Mouse (Mus musculus) megakaryocyte, embryonic 14.5 days (primary cell): ENCODE measurements around the gene Syt11. TPM values are rescaled to one million over a fixed set of nuclear protein-coding genes. Genes with fewer than 3 reads are reported as not detected.
A peak's percentile ranks its signal among the peaks of the same experiment; 100 is the strongest.
"Not testable (repeated sequence)": the region's sequence is repeated elsewhere in the genome, so short reads cannot be mapped to it uniquely, and the experiment has no call there.

ENCODE experiments used
- H3K27me3 ChIP-seq: replicated peaks from 2 replicates; pipeline ENCODE3; 2012; ENCODE audit warnings: inconsistent platforms
- H3K36me3 ChIP-seq: replicated peaks from 2 replicates; pipeline ENCODE3; 2012; ENCODE audit warnings: low read length, inconsistent platforms, mixed read lengths
- H3K4me1 ChIP-seq: 2 replicates; pipeline ENCODE4 v1.6.1; 2012; ENCODE audit warnings: inconsistent platforms
- H3K4me3 ChIP-seq: replicated peaks from 2 replicates; pipeline ENCODE3; 2012; ENCODE audit warnings: moderate library complexity, mild to moderate bottlenecking, inconsistent platforms
- H3K9me3 ChIP-seq: 2 replicates; pipeline ENCODE4 v1.6.1; 2012; ENCODE audit warnings: inconsistent platforms
- FLI1 ChIP-seq: IDR thresholded peaks from 2 replicates; pipeline ENCODE4 v1.6.1; 2012; ENCODE audit warnings: low read length, inconsistent platforms, mixed read lengths
- GATA1 ChIP-seq: IDR thresholded peaks from 3 replicates; pipeline ENCODE4 v1.6.1; 2012; ENCODE audit warnings: mixed read lengths, low read length, inconsistent platforms, borderline replicate concordance
- polyA plus RNA-seq: library from polyadenylated mRNA; stranded (reverse); fragments of >175 nt; gene quantifications from 2 replicates; pipeline ENCODE4 v1.2.3, GENCODE M21; 2012; ENCODE audit warnings: low replicate concordance; ENCODE audit not compliant: insufficient read depth

Syt11 gene
- 10.9 and 16.6 TPM in 2 replicates for polyA plus RNA-seq

DNA sequence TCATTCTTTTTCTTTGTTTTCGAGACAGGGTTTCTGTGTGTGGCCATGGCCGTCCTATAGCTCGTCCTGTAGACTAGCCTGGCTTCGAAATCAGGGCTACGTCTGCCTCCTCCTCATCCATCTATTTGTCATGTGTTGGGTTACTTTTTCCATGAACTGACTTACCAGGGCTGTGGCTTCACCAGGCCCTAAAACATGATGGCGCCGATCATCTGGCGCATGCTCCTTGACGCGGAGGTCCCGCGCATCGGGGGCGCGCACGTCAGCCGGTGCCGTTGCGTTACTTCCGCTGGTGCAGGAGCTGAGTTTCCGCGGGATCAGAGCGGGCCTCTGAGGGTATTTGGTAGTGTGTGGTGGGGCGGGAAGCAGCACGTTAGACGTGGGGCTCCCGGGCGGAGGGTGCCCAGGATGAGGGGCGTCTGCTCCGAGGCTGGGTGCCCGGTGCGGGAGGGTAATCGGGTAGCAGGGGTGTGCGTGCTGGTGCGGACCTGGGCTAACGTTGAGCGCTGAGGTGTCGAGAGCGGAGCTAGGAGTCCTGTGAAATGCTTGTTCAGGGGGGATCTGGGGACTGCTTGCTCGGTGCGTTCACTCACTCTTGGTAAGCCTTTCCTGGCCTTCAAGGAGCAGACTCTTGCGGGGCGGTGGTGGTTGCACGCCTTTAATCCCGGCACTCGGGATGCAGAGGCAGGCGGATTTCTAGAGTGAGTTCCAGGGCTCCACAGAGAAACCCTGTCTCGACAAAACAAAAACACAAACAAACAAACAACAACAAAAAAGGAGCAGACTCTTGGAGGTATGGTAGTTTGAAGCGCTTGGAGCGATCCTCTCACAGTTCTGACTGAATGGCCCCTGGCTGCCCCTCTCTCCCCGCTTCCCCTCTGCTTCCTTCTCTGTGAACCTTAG, at the start of gene Syt11:
Gene Syt11, minus strand, starts transcription at position 226 of the 903 bp plus-strand sequence.
- not testable (repeated sequence) for H3K36me3 ChIP-seq, H3K27me3 ChIP-seq, H3K9me3 ChIP-seq, H3K4me1 ChIP-seq
- H3K4me3 ChIP-seq: peak within 1 kb of the TSS; percentile 90

DNA sequence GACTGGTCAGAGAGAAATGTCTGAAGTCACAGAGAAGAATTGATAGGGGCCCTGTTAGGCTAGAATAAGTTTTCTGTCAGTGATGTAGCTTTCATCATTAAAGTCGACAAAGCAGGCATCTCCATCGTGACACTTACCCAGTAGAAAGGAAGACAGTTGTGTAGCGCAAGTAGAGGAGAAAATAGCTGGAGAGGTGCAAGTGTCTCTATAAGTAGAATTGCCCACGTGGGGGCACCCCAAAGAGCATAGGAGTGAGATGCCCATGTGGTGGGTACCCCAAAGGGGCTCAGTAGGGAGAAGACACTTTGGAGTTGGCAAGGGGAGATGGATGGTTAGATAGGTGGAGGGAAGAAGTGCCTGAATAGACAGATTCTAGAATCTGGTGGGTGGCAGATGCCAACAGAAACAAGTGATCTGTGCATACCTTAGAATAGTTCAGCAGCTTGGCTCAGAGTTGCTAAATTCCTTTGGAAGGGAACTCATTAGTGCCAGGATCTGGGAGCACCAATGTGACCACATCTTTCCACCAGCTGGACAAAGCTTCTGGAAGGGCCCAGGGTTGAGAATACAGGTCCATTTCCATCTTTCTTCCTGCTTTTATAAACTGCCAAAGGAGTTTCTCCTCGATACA, 29.1 kb upstream of the Syt11 start:
- Histone ChIP-seq H3K36me3 (peaks cover 20% of the 10 kb centered on the region), H3K4me1 (peaks cover 8% of the 10 kb centered on the region; the same call in 1 of the 2 replicates), H3K4me3 (no peak overlapping the region), H3K9me3 (no peaks in the 10 kb centered on the region), H3K27me3 (no peaks in the 10 kb centered on the region)
- TF ChIP-seq GATA1: no peak
- no peak for TF ChIP-seq FLI1

DNA sequence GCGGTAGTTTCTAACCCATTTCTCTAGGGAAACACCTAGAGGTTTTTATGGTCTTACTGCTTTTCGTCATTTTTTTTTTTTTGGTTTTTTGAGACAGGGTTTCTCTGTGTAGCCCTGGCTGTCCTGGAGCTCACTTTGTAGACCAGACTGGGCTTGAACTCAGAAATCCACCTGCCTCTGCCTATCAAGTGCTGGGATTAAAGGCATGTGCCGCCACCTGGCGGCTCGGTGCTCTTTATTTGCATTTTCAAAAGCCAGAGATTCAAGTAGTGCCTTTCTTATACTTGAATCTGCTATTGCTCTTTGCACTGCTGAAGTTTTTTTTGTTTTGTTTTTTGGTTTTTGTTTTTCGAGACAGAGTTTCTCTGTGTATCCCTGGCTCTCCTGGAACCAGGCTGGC, 22.5 kb upstream of the Syt11 start:
- not testable (repeated sequence) for H3K36me3 ChIP-seq, H3K4me1 ChIP-seq, H3K9me3 ChIP-seq, H3K27me3 ChIP-seq, H3K4me3 ChIP-seq

- H3K36me3 ChIP-seq, H3K27me3 ChIP-seq, H3K4me3 ChIP-seq, H3K9me3 ChIP-seq: not testable (repeated sequence)
- peaks cover 13% of the 10 kb centered on the region for H3K4me1 ChIP-seq
These were observed 13.1 kb upstream of the Syt11 start for GRCm38 (mm10) chr3:88788033-88788432.

DNA sequence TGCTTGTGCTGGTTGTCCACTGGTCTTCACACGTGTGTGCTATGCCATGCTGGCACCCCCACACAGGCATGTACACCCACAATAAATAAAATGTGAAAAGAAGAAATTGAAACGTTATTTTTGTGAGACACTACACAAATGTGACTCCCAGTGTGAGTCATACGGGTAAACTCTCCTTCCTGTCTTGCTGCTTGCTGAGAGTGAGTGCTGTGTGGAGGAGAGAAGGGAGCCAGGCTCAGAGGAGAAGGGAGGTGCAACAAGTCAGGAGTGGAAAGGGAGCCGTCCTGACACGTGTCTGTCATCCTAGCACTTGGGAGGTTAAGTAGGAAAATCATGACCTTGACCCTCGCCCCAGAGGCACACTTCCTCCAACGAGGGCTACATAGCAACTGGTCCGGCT, 11.8 kb upstream of the Syt11 start:
- H3K4me1 ChIP-seq: peaks cover 13% of the 10 kb centered on the region
- H3K36me3 ChIP-seq, H3K4me3 ChIP-seq, H3K27me3 ChIP-seq, H3K9me3 ChIP-seq: not testable (repeated sequence)

DNA sequence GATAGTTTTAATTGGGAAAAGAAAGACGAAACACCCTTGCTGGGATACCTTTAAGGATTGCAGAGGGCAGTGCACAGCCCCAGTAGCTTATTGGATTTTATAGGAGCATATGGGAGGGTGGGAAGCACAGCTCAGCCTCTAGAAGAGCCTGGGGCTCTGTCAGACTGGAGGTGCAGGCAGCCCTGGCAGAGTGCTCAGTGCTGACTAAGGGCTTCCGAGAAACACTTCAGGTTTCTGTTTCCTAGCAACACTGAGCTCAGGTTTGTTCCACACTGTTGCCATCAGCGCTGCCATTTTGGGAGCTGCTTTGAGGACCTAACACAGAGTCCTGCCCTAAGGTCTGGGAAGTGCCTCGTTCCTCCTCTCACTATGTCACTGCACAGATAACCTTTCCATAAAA, 11.4 kb upstream of the Syt11 start:
- H3K4me1 ChIP-seq: peaks cover 13% of the 10 kb centered on the region
- not testable (repeated sequence) for H3K9me3 ChIP-seq, H3K27me3 ChIP-seq, H3K4me3 ChIP-seq, H3K36me3 ChIP-seq

DNA sequence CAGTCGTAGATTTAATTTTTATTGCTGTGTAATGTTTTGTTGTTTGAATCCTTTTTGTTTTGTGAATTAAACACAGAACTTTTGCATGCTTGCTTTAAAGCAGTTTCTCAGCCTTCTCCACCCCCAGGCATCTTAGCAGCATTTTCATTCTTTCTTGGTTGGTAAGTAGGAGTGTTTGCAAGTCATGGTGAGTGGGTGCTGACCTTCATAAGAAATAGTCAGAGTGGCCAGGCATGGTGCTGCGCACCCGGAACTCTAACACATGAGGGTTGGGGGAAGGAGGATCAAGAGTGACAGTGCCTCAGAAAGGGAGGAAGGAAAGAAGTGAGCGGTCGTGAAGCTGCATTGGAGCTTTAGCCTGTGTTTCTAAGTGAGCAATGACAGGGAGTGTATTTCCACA, 9.9 kb upstream of the Syt11 start:
- H3K36me3 ChIP-seq: peaks cover 9% of the 10 kb centered on the region
- peaks cover 13% of the 10 kb centered on the region for H3K4me1 ChIP-seq
- H3K9me3 ChIP-seq: no peaks in the 10 kb centered on the region
- TF ChIP-seq GATA1: no peak
- no peak for TF ChIP-seq FLI1
- H3K4me3 ChIP-seq: peak overlapping the region; percentile 42
- H3K27me3 ChIP-seq: no peaks in the 10 kb centered on the region

- H3K27me3 ChIP-seq, H3K9me3 ChIP-seq, H3K4me1 ChIP-seq, H3K4me3 ChIP-seq, H3K36me3 ChIP-seq: not testable (repeated sequence)
These were observed 1.8 kb downstream of the Syt11 start for GRCm38 (mm10) chr3:88773163-88773562.

GRCm38 (mm10) chr3:88772399-88772798, 2.6 kb downstream of the Syt11 start:
- H3K36me3 ChIP-seq, H3K4me1 ChIP-seq, H3K27me3 ChIP-seq, H3K9me3 ChIP-seq: not testable (repeated sequence)
- peak overlapping the region; percentile 64 for H3K4me3 ChIP-seq

DNA sequence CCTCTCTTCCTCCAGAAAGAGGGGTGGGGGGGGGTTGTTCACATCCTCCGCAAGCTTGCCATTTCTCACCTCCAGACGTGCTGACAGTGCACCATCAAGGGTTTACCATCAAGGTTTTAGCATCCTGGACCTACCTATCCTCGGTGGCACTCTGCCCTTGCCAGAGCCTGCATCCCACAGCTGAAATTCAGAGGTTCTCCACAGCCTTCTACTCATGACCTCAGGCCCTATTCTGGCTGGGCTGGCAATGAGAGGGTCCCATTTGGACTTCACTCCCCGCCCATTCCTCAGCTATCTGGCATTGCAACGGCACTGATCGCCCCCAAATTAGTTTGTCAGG, 3.1 kb downstream of the Syt11 start:
- H3K9me3 ChIP-seq, H3K36me3 ChIP-seq, H3K27me3 ChIP-seq, H3K4me1 ChIP-seq: not testable (repeated sequence)
- peak overlapping the region; percentile 88 for H3K4me3 ChIP-seq

- not testable (repeated sequence) for H3K9me3 ChIP-seq, H3K4me1 ChIP-seq, H3K36me3 ChIP-seq, H3K27me3 ChIP-seq
- H3K4me3 ChIP-seq: peak overlapping the region; percentile 88
These were observed 3.6 kb downstream of the Syt11 start for GRCm38 (mm10) chr3:88771189-88771940.
